Mouse (Mus musculus) T-helper 2 cell (primary cell): ENCODE data around the gene Knl1.

ENCODE experiments used
- in situ Hi-C: fragments of 300-600 bp; cut with MboI, MseI; formaldehyde crosslinking; loops from one replicate; pipeline ENCODE4 v1.15.1; 2025; ENCODE audit warnings: high pct_unique_total_duplicates

The Knl1 gene

DNA sequence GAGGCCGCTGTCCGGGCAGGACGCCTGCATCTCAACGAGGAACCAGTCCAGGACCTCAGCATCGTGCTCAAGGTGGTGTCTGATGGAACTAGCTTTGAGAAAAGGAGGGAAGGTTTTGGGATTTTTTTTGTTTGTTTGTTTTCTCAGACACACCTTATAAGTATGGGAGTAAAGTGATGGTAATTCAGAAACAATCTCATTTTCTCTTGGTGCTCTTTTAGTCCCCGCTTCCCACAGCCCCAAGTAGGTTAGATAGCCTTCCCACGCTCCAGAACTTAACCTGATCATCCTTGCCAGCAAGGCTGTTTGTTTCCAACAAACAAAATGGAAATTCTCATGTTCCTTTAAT, 11.5 kb upstream of the Knl1 start:
- in situ Hi-C loops = no loop called here

GRCm38 (mm10) chr2:119040882-119041281, 6.0 kb upstream of the Knl1 start:
- in situ Hi-C loops = no loop called here

DNA sequence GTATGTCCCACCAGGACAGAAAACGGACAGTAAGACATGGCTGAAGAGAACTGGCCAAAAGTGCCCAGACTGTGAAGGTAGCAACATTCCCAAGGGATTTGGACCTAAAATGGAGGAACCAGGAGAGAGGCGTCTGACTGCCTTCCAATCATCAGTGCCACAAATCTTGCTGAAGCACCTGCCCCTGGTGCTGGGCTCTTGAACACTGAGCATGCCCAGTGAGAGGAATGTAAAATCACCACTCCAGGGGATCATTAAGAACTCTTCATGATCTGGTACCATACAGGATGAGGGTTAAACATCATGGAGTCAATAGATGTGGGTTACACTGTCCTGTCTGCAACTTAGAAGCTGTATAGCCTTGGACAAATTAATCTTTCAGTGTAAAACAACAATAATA, 1.8 kb upstream of the Knl1 start:
- in situ Hi-C loops = no loop called here

GRCm38 (mm10) chr2:119047849-119048248, 930 bp downstream of the Knl1 start:
- in situ Hi-C loops = no loop called here

- in situ Hi-C loops = no loop called here
Measured at GRCm38 (mm10) chr2:119050132-119050650, 3.3 kb downstream of the Knl1 start.

GRCm38 (mm10) chr2:119060139-119060538, 13.2 kb downstream of the Knl1 start:
- in situ Hi-C loops = no loop called here

GRCm38 (mm10) chr2:119072397-119072796, 25.5 kb downstream of the Knl1 start:
- in situ Hi-C loops = no loop called here

- in situ Hi-C loops = no loop called here
Measured at GRCm38 (mm10) chr2:119086156-119086555, 39.2 kb downstream of the Knl1 start.

- in situ Hi-C loops = loop anchor here (25.0 kb wide), 1 partner anchor 1411 kb away; no protein-coding TSS in a partner anchor
Measured at GRCm38 (mm10) chr2:119101552-119101951, 54.6 kb downstream of the Knl1 start.

DNA sequence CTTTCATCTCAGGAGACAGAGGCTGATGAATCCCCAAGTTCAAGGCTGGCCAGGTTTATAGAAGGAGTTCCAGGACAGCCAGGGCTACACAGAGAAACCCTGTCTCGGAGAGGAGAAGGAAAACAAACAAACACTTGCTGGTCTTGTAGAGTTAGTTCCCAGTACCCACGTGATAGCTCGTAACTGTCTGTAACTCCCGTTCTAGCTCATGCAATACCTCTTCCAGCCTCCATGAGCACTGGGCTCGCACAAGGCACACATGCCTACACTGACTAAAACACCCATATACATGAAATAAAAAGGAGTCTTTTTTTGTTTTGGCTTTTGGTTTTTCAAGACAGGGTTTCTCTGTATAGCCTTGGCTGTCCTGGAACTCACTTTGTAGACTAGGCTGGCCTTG, 59.7 kb downstream of the Knl1 start:
- in situ Hi-C loops = loop anchor here (25.0 kb wide), 1 partner anchor 1406 kb away; no protein-coding TSS in a partner anchor

DNA sequence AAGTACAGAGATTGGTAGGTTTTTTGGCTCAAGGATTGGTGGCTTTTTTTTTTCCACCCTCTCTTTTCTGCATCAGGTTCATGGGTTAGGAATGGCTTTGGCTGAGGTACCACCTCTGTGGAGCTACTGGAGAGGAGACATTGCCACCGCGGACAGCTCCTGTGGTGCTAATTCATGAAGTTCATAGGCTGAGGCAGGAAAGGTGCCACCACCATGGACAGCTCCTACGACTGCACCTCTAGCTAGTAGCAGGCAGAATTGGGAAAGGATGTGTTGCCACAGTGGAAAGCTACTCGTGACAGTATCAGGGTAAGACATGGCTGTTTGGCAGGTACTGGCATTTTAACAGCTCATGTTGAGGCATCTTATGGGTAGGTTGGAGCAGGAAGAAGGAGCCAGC, 61.6 kb downstream of the Knl1 start:
- in situ Hi-C loops = loop anchor here (25.0 kb wide), 1 partner anchor 1404 kb away; no protein-coding TSS in a partner anchor

- in situ Hi-C loops = loop anchor here (25.0 kb wide), 1 partner anchor 1401 kb away; no protein-coding TSS in a partner anchor
Measured at GRCm38 (mm10) chr2:119111060-119111459, 64.1 kb downstream of the Knl1 start.

DNA sequence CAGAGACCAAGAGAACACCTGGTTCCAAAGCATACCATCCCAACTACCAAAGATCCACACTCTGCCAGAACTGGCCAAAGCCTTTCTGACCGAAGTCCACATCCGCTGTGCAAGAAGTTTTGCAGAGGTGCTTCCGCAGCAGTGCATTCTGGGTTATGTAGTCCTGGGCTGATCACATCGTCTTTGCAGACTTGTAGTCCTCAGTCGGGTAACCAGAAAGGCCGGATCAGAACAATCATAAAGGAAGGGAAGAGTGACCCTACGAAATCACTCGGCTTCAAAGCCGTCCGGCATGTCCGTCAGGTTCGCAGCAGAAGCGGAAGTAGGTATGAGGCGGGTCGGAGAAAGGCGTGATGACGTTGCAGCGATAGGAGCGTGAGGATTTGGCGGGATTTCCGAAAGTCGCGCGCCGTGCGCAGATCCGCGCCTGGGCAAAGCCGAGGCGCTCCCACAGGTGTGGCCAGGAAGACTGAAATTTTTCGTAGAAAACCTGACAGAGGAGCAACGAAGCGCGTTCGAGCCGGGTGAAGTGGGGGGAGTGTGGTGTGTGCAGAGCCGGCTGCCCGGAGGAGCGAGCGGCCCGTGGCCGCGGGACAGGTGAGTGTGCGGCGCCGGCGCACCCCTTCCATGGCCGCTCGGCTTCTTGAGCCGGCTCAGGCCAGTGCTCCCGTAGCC, 65.7 kb downstream of the Knl1 start, which contains the start of gene Rad51:
TSS of gene Rad51 (plus strand) at position 356 of the 675 bp plus-strand sequence.
- in situ Hi-C loops = loop anchor here (25.0 kb wide), 1 partner anchor 1400 kb away; no protein-coding TSS in a partner anchor

DNA sequence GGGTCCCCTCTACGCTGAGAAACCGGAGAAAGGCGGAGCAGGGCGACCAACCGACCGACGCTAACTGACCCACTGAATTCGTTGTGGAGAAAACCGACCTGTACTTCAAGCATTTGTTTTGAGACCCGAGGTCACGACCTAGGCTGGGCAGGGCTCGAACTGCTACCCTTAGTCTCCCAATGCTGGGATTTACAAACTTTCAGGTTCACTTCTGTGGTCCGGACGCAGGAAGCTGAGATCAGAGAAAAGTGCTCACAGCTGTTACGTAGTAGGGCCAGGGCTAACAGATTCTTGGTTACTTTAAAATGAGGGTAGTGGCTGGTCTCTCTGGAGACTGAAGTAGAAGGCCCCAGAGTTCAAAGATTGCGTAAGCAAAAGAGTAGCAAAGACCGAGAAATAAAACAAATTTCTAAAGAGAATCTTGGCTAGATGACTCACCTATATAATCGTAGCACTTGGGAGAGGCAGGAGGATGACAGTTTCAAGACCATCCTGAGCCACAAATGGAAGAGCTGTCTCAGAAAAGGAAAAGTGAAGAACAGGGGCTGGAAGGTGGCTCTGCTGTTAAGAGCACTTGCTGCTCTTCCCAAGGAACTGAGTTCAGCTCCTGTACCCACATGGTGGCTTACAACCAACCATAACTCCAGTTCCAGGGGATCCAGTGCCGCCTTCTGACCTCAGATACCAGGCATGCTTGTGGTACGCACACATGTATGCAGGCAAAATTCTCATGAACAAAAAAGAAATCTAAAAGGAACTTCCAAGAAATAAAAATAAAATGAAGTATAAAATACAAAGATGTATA, 66.4 kb downstream of the Knl1 start:
- in situ Hi-C loops = loop anchor here (25.0 kb wide), 1 partner anchor 1399 kb away; no protein-coding TSS in a partner anchor

DNA sequence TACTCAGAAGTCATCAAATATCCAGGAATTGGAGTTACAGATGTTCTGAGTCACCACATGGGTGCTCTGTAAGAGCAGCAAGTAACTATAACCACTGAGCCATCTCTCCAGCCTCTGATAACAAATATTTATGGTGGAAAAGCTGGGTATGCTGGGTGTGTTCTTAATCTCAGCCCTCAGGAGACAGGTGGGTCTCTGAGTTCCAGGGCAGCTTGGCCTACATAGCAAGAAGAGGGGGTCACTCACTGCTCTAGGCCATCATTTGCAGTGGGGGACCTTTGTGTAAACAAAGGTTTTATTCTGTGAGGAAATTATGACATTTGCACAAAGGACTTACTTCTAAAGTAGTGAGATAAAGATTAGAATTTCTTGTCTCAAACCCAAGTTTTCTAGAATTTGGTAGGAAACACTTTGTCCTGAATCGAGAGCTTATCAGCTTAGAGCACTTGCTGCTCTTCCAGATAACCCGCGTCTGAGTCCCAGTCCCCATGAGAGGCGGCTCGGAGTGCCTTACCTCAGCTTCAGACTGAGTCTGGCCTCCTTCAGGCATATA, 89.5 kb downstream of the Knl1 start:
- in situ Hi-C loops = loop anchor here (10.0 kb wide), 1 partner anchor 288 kb away; no protein-coding TSS in a partner anchor

DNA sequence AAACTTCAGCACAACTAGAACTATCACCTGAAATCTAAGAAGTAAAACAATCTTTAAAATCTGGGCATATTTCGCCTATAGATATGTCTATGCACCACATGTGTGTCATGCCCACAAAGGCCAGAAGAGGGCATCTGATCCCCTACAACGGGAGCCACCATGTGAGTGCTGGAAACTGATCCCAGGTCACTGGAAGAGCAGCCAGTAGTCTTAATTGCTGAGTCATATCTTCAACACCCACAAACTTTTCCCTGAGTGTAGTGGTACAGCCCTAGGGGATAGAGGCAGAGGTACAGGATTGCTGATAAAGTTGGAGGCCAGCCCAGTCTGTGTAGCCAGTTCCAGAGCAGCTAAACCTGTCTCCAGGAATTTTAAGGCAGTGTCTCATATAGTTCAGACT, 98.3 kb downstream of the Knl1 start:
- in situ Hi-C loops = no loop called here

DNA sequence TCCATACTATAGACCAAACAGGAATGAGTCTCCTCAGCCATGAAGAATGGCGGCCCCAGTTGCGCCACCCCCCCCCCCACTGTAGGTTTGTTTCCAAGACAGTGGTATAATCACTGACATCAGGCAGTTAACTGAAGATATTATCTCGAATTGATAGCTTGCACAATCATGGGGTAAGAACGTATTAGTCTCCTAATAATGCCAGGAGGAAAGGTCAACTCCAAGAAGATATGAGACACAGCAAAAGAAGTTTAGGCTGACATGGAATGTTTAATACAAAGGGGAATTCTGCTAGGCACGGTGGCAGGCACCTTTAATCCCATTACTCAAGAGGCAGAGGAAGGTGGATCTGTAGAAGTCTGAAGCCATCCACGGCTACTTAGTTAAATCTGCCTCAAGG, 99.5 kb downstream of the Knl1 start:
- in situ Hi-C loops = no loop called here

DNA sequence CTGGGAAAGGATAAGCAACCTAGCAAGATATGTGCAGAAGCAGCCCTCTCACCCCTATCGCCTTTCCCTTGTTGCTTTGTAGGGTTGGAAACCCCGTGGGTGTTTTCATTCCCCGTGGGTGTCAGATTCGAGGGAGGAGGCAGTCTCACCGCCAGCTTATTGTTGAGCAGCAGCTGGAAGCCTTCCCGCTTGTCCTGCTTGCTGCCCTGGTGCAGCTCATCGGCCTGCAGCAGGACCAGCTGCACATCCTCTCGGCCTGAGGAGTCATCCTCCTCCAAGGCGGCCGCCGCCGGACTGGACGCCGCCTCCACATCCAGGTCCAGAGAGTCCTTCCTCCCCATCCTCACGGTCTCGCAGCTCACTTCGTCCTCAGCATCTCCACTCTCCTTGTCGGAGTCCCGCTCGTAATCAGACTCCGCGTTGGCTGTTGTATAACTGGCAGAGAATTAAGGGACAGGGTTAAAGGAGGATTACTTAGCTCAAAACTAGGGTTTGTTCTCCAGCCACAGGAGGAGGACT, 100.3 kb downstream of the Knl1 start:
- in situ Hi-C loops = no loop called here

GRCm38 (mm10) chr2:119147775-119148174, 100.9 kb downstream of the Knl1 start:
- in situ Hi-C loops = no loop called here

- in situ Hi-C loops = no loop called here
Measured at GRCm38 (mm10) chr2:119152255-119152654, 105.3 kb downstream of the Knl1 start.

DNA sequence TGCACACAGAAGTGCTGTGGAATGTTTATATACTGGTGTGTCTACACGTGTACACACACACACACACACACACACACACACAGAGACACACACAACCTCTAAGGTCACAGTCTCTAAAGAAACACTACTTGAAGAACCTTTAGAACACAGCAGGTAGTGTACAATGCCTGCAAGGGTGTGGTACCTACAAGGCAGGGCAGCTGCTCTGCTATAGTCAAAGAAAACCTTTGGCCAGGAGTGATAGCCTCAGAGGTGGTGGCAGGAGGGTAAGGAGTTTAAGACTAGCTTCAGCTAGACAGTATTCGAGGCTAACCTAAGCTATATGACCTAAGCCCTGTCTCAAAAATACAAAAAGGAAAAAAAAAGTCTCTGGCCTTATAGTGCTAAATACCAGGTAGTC, 107.8 kb downstream of the Knl1 start:
- in situ Hi-C loops = no loop called here
